Mouse (Mus musculus) ovary, postnatal 36 days (tissue): ENCODE results near the gene Spata31d1d.

Experiments used
- DNase-seq: peaks from one replicate; pipeline ENCODE4 v3.0.0; 2022; ENCODE audit warnings: low spot score, mixed read lengths

The Spata31d1d gene

DNA sequence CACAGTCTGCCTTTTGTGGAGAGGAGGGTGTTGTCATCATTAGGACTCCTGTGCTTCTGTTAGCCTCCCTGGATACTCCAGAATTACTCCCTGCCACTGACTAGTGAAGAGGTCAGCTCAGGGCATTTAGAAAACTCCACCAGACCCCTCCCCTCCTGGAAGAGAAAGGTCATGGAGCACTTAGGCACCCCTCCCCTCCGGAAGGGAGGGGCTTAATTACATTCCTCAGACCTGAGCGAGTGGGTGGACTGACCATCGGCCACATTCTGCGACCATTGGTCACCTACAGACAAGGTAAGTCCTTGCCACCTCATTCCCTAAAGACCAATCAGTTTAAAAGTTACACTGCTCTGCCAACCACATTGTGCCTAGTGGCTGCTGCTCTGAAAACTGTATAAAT lies 52.2 kb downstream of the Spata31d1d start:
- DNase-seq, result no peak

- no peak for DNase-seq
Observed at GRCm38 (mm10) chr13:59676316-59677229, 55.0 kb downstream of the Spata31d1d start.
